ENCODE assay signal across 15 mouse cellular contexts in the genomic region with DNA sequence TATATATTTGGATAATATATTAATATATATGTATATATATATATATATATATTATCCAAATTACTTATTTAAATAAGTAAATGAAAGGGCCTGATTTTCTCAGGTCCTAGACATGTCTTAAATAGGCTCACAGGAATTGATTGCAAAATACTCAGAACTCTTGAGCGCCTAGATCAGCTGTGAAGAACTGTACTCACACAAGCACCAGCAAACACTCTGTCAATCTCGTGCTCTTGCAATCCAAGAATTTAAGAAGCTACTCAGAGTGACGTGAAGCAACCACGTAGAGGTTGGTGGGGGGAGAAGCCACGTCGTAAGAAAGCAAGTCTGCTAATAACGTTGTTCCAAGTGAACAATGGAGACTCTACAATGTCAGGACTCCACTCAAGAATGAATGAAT.
A peak's percentile ranks its signal among the peaks of the same experiment; 100 is the strongest.
DNase-seq lines count a peak whose midpoint lies in the region.
"Had no signal": no experiment of that assay in that cellular context is flagged by ENCODE, and none has a peak within 500 bp of the region (broad histone marks: within the 10 kb centered on the region; RNA-seq: fewer than 3 reads in every experiment).

No protein-coding gene starts in this region.

- DNase-seq in heart, adult 11 months: peak; percentile 42
- DNase-seq in heart, adult 8-10 months (ENCODE audit: low spot score): no peak
- DNase-seq in lung, postnatal 10 days: peak; percentile 11
- no peak for DNase-seq in lung, postnatal 4 days
- DNase-seq in lung, postnatal 36 days: peak; percentile 71
- DNase-seq in liver: no peak
- DNase-seq: adrenal gland, adult 2 months; adrenal gland, postnatal 14 days; cerebellum, adult 11 months; cerebellum, adult 2 months; cerebellum, adult 9-11 months; cerebellum, postnatal 25 days; embryo, embryonic 11 days; gastrocnemius, postnatal 10 days; heart, adult 2 months had no signal

Comparison
In these comparisons a context has a peak if more than half of its experiments do, and no peak if none do; other contexts are left out.
1. DNase-seq: peak in heart, adult 11 months (single experiment), lung, postnatal 10 days (single experiment) and lung, postnatal 36 days (single experiment); none in heart, adult 8-10 months (single experiment), lung, postnatal 4 days (0 of 2) and liver (single experiment).